Comparison of ENCODE assay signal across 26 mouse cellular contexts in the genomic region with DNA sequence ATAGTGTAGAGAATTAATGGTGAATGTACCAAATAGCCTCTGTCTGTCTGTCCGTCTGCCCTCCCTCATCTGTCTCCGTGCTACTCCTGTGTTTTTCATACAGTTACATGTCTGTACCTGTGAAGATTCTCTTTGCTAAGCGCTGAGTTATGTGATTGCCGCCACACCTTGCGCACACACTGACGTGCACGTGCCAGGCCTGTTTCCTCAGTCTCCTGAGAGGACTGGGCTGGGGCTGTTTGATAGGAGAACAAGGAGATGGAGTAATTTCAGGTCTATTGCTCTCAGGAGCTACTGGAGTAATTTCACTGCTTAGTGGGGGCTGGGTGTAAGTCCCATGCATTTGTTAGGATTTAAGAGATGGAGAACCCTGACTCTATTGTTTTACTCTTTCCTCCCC. TPM values are rescaled to one million over a fixed set of nuclear protein-coding genes. Genes with fewer than 3 reads are reported as not detected.
DNase-seq lines count a peak whose midpoint lies in the region; ATAC-seq and TF ChIP-seq lines count a peak whose summit lies in the region.
"Had no signal": no experiment of that assay in that cellular context is flagged by ENCODE, and none has a peak within 500 bp of the region (broad histone marks: within the 10 kb centered on the region; RNA-seq: fewer than 3 reads in every experiment).

No protein-coding gene starts in this region.

- no peaks in the 10 kb centered on the region for H3K9me3 ChIP-seq in intestine, embryonic 14.5 days (ENCODE audit: control insufficient read depth, low read length)
- H3K9me3 ChIP-seq in intestine, postnatal 0 days (ENCODE audit: control insufficient read depth): no peaks in the 10 kb centered on the region
- H3K9me3 ChIP-seq in stomach, embryonic 15.5 days: no peaks in the 10 kb centered on the region
- H3K9me3 ChIP-seq: embryonic facial prominence, embryonic 15.5 days; forebrain, embryonic 15.5 days; heart, embryonic 15.5 days; hindbrain, embryonic 10.5 days had no signal

- no peaks in the 10 kb centered on the region for H3K27me3 ChIP-seq in intestine, embryonic 14.5 days (replicated peaks; ENCODE audit: control insufficient read depth, insufficient read depth, low read length)
- no peaks in the 10 kb centered on the region for H3K27me3 ChIP-seq in intestine, postnatal 0 days (replicated peaks; ENCODE audit: control insufficient read depth, insufficient read depth, low read length)
- H3K27me3 ChIP-seq in stomach, embryonic 15.5 days (replicated peaks): no peaks in the 10 kb centered on the region
- H3K27me3 ChIP-seq: CH12.LX; embryonic facial prominence, embryonic 15.5 days; forebrain, embryonic 15.5 days; heart, embryonic 15.5 days; Patski had no signal

- no peak overlapping the region for H3K4me3 ChIP-seq in intestine, embryonic 14.5 days (ENCODE audit: low read depth, low read length)
- no peak overlapping the region for H3K4me3 ChIP-seq in intestine, postnatal 0 days (ENCODE audit: low read depth, low read length)
- H3K4me3 ChIP-seq in stomach, embryonic 15.5 days (replicated peaks): no peak overlapping the region
- H3K4me3 ChIP-seq: embryonic facial prominence, embryonic 15.5 days; erythroblast, embryonic 14.5 days; forebrain, embryonic 15.5 days; heart, adult 2 months; heart, embryonic 15.5 days; hindbrain, embryonic 10.5 days had no signal

- no peak overlapping the region for H3K27ac ChIP-seq in intestine, embryonic 14.5 days (ENCODE audit: low read depth)
- H3K27ac ChIP-seq in intestine, postnatal 0 days (ENCODE audit: low read depth, low read length): no peak overlapping the region
- H3K27ac ChIP-seq in stomach, embryonic 15.5 days: peak overlapping the region; percentile 51; the same call in 1 of the 2 replicates
- H3K27ac ChIP-seq: embryonic facial prominence, embryonic 15.5 days; forebrain, embryonic 15.5 days; heart, adult 2 months; heart, embryonic 15.5 days; hindbrain, embryonic 10.5 days; hindbrain, embryonic 14.5 days had no signal

- no peak overlapping the region for H3K4me2 ChIP-seq in intestine, embryonic 14.5 days (ENCODE audit: low read length)
- H3K4me2 ChIP-seq in intestine, postnatal 0 days (replicated peaks; ENCODE audit: low read depth): no peak overlapping the region
- no peak overlapping the region for H3K4me2 ChIP-seq in stomach, embryonic 15.5 days
- H3K4me2 ChIP-seq: embryonic facial prominence, embryonic 15.5 days; forebrain, embryonic 15.5 days; heart, embryonic 11.5 days; heart, embryonic 15.5 days; hindbrain, embryonic 14.5 days had no signal

- WGBS in intestine, embryonic 14.5 days: 78% methylated on average over 7 of the region's 7 CpGs
- 46% methylated on average over 7 of the region's 7 CpGs for WGBS in intestine, postnatal 0 days
- 76% methylated on average over 7 of the region's 7 CpGs for WGBS in stomach, embryonic 15.5 days

- H3K4me1 ChIP-seq in intestine, embryonic 14.5 days (replicated peaks; ENCODE audit: control insufficient read depth, insufficient read depth, low read length): no peaks in the 10 kb centered on the region
- no peaks in the 10 kb centered on the region for H3K4me1 ChIP-seq in intestine, postnatal 0 days (replicated peaks; ENCODE audit: control insufficient read depth, insufficient read depth, low read length)
- H3K4me1 ChIP-seq in stomach, embryonic 15.5 days: no peaks in the 10 kb centered on the region
- H3K4me1 ChIP-seq: embryonic facial prominence, embryonic 15.5 days; forebrain, embryonic 15.5 days; heart, embryonic 15.5 days; hindbrain, embryonic 10.5 days had no signal

- ATAC-seq in intestine, embryonic 14.5 days (replicated peaks; ENCODE audit: low FRiP score, low TSS enrichment, low read depth): peak; percentile 66; the same call in 1 of the 2 replicates
- ATAC-seq in intestine, postnatal 0 days: no peak
- ATAC-seq in stomach, embryonic 15.5 days (ENCODE audit: insufficient read depth, low FRiP score, low read depth): peak; percentile 79
- no peak for ATAC-seq in erythroid progenitor cell, adult 5-6 weeks (replicated peaks; ENCODE audit: low FRiP score, poor library complexity, severe bottlenecking)
- ATAC-seq: activated CD4-positive, CD25-positive, alpha-beta regulatory T cell, adult 4 months; forebrain, embryonic 15.5 days; Patski had no signal

- no peaks in the 10 kb centered on the region for H3K36me3 ChIP-seq in intestine, embryonic 14.5 days (ENCODE audit: control insufficient read depth, insufficient read depth, low read length)
- H3K36me3 ChIP-seq in intestine, postnatal 0 days (ENCODE audit: control insufficient read depth, insufficient read depth): no peaks in the 10 kb centered on the region
- no peaks in the 10 kb centered on the region for H3K36me3 ChIP-seq in stomach, embryonic 15.5 days
- H3K36me3 ChIP-seq: embryonic facial prominence, embryonic 15.5 days; forebrain, embryonic 15.5 days; heart, embryonic 15.5 days; hindbrain, embryonic 10.5 days had no signal

- DNase-seq in intestine, embryonic 14.5 days (ENCODE audit: low spot score): peak; percentile 53
- peak; percentile 48 for DNase-seq in urinary bladder, postnatal 14 days (ENCODE audit: low spot score)
- no peak for DNase-seq in urinary bladder, postnatal 25 days (ENCODE audit: low spot score)
- no peak for DNase-seq in kidney, postnatal 14 days
- DNase-seq: adrenal gland, adult 2 months; adrenal gland, postnatal 25 days; cerebellum, adult 18-20 months; cerebellum, adult 9-11 months; cerebellum, postnatal 36 days; heart, adult 2 months; heart, postnatal 14 days had no signal

- no peak overlapping the region for H3K9ac ChIP-seq in intestine, embryonic 14.5 days (ENCODE audit: low read length)
- no peak overlapping the region for H3K9ac ChIP-seq in intestine, postnatal 0 days (ENCODE audit: low read depth, low read length)
- H3K9ac ChIP-seq in stomach, embryonic 15.5 days: no peak overlapping the region
- H3K9ac ChIP-seq: embryonic facial prominence, embryonic 15.5 days; forebrain, embryonic 15.5 days; heart, embryonic 15.5 days; hindbrain, embryonic 14.5 days had no signal

- no peak for TF ChIP-seq CTCF in intestine, postnatal 0 days (IDR thresholded peaks at IDR 0.05; ENCODE audit: low read depth)

RNA-seq across cellular contexts. Expression of gene Capns2, which starts 6.2 kb away (rescaled TPM):
- 0.30 TPM in 2 replicates for polyA plus RNA-seq in intestine, embryonic 14.5 days (2014; fragmentation: Nextera tagmentation; extraction: Ambion mirVana)
- polyA plus RNA-seq in intestine, postnatal 0 days (2015; fragmentation: Nextera tagmentation; extraction: Ambion mirVana): 0.16 TPM in 1 of 2 replicates, not detected in the other
- 3.8 and 7.5 TPM in 2 replicates for polyA plus RNA-seq in stomach, embryonic 15.5 days (2015; fragmentation: Nextera tagmentation; extraction: Ambion mirVana)
- total RNA-seq in erythroid progenitor cell, adult 5-6 weeks (2015; ENCODE audit: low replicate concordance): not detected in 2 replicates
- not detected in 2 replicates for total RNA-seq in erythroid progenitor cell, adult 5-6 weeks (2017; ENCODE audit: low replicate concordance)
- total RNA-seq: adrenal gland, postnatal 25 days; CH12.LX; gastrocnemius, adult 8-10 months; heart, adult 2 months had no signal
- polyA plus RNA-seq: activated CD4-positive, CD25-positive, alpha-beta regulatory T cell, adult 4 months; adrenal gland, adult 2 months; erythroblast, embryonic 14.5 days; forebrain, embryonic 11.5 days; heart, adult 2 months had no signal

RNA-seq across cellular contexts. Expression of gene Lpcat2, which starts 39.9 kb away (rescaled TPM):
- 5.8 and 7.1 TPM in 2 replicates for polyA plus RNA-seq in intestine, embryonic 14.5 days (2014; fragmentation: Nextera tagmentation; extraction: Ambion mirVana)
- polyA plus RNA-seq in intestine, postnatal 0 days (2015; fragmentation: Nextera tagmentation; extraction: Ambion mirVana): 7.3 TPM in 2 replicates
- 10.4 and 14.2 TPM in 2 replicates for polyA plus RNA-seq in stomach, embryonic 15.5 days (2015; fragmentation: Nextera tagmentation; extraction: Ambion mirVana)
- 2.9 and 13.7 TPM in 2 replicates for total RNA-seq in erythroid progenitor cell, adult 5-6 weeks (2015; ENCODE audit: low replicate concordance)
- total RNA-seq in erythroid progenitor cell, adult 5-6 weeks (2017; ENCODE audit: low replicate concordance): 4.0 and 9.6 TPM in 2 replicates
- total RNA-seq: CH12.LX had no signal

Comparison
In these comparisons a context has a peak if more than half of its experiments do, and no peak if none do; other contexts are left out.
1. ATAC-seq: peak in intestine, embryonic 14.5 days (single experiment) and stomach, embryonic 15.5 days (single experiment); none in intestine, postnatal 0 days (single experiment) and erythroid progenitor cell, adult 5-6 weeks (single experiment).
2. DNase-seq: peak in intestine, embryonic 14.5 days (single experiment) and urinary bladder, postnatal 14 days (single experiment); none in urinary bladder, postnatal 25 days (single experiment) and kidney, postnatal 14 days (single experiment).